Mouse (Mus musculus): ENCODE measurements at regions not wholly inside any gene's neighbourhood (a gene's known extent, or its start where the extent isn't known, plus 50 kb on each side); places are given as distances from the start of the nearest gene placed in this dataset.

GRCm38 (mm10) chr7:92984701-92985682 is 94.7 kb upstream of the Fam181b start:
- peak; percentile 58; the same call in 1 of the 2 replicates for ATAC-seq (replicated peaks; ENCODE audit: low read depth, poor library complexity, severe bottlenecking)

- no peak for ATAC-seq (replicated peaks; ENCODE audit: low read depth, poor library complexity, severe bottlenecking)
Observed at GRCm38 (mm10) chr7:92985683-92986070, 94.0 kb upstream of the Fam181b start.

GRCm38 (mm10) chr7:92998886-92999285 is 80.8 kb upstream of the Fam181b start:
- ATAC-seq (replicated peaks; ENCODE audit: low read depth, poor library complexity, severe bottlenecking), result no peak

- ATAC-seq (replicated peaks; ENCODE audit: low read depth, poor library complexity, severe bottlenecking), result peak; percentile 84
Observed at GRCm38 (mm10) chr7:93006694-93007231, 72.9 kb upstream of the Fam181b start.

- no peak for ATAC-seq (replicated peaks; ENCODE audit: low read depth, poor library complexity, severe bottlenecking)
Observed at GRCm38 (mm10) chr7:93007721-93008120, 71.9 kb upstream of the Fam181b start.

GRCm38 (mm10) chr7:93019390-93019789 is 60.3 kb upstream of the Fam181b start:
- ATAC-seq (replicated peaks; ENCODE audit: low read depth, poor library complexity, severe bottlenecking), result no peak

GRCm38 (mm10) chr7:93023489-93024130 is 56.1 kb upstream of the Fam181b start:
- ATAC-seq (replicated peaks; ENCODE audit: low read depth, poor library complexity, severe bottlenecking), result no peak

- no peak for ATAC-seq (replicated peaks; ENCODE audit: low read depth, poor library complexity, severe bottlenecking)
Observed at GRCm38 (mm10) chr7:93026231-93026630, 53.4 kb upstream of the Fam181b start.
